Mouse (Mus musculus) liver, postnatal 0 days (tissue): ENCODE results near the gene Ddx17. TPM values are rescaled to one million over a fixed set of nuclear protein-coding genes. Genes with fewer than 3 reads are reported as not detected.

Experiments
- ATAC-seq: fragments of 200-750 bp; cut with Nextera tagmentation; 2 replicates; pipeline ENCODE4 v1.8.0; 2017; ENCODE audit warnings: mild to moderate bottlenecking, moderate library complexity
- DNase-seq: peaks from one replicate; pipeline ENCODE4 v3.0.0-alpha.2; 2016
- H3K27ac ChIP-seq: fragments of 300-500 bp; sonication (generic); 2 replicates; pipeline ENCODE4 v1.5.1; 2014; ENCODE audit warnings: antibody characterized with exemption, moderate library complexity, mild to moderate bottlenecking, low read depth
- H3K27me3 ChIP-seq: fragments of 300-500 bp; sonication (generic); 2 replicates; pipeline ENCODE4 v1.6.1; 2014; ENCODE audit warnings: low read length, control low read depth, mixed read lengths; ENCODE audit not compliant: insufficient read depth
- H3K36me3 ChIP-seq: fragments of 300-500 bp; sonication (generic); replicated peaks from 2 replicates; pipeline ENCODE4 v1.6.1; 2014; ENCODE audit warnings: mild to moderate bottlenecking, control low read depth, low read length, moderate library complexity, mixed read lengths; ENCODE audit not compliant: insufficient read depth
- H3K4me1 ChIP-seq: fragments of 300-500 bp; sonication (generic); 2 replicates; pipeline ENCODE4 v1.6.1; 2014; ENCODE audit warnings: antibody characterized with exemption, mild to moderate bottlenecking, control low read depth; ENCODE audit not compliant: insufficient read depth
- H3K4me2 ChIP-seq: fragments of 300-500 bp; sonication (generic); 2 replicates; pipeline ENCODE4 v1.6.1; 2014; ENCODE audit warnings: low read depth, mild to moderate bottlenecking, low read length, moderate library complexity, mixed read lengths
- H3K4me3 ChIP-seq: fragments of 300-500 bp; sonication (generic); 2 replicates; pipeline ENCODE4 v1.5.1; 2014; ENCODE audit warnings: low read depth, low read length
- H3K9ac ChIP-seq: fragments of 300-500 bp; sonication (generic); replicated peaks from 2 replicates; pipeline ENCODE4 v1.6.1; 2014; ENCODE audit warnings: mild to moderate bottlenecking, moderate library complexity
- H3K9me3 ChIP-seq: fragments of 300-500 bp; sonication (generic); 2 replicates; pipeline ENCODE4 v1.6.1; 2016; ENCODE audit warnings: mild to moderate bottlenecking, control low read depth, low read length, mixed read lengths
- CTCF ChIP-seq: sonication (generic); IDR thresholded peaks from 2 replicates; pipeline ENCODE4 v1.5.1; 2016; ENCODE audit warnings: antibody characterized with exemption, low read depth
- EP300 ChIP-seq: IDR thresholded peaks from 2 replicates; pipeline ENCODE4 v1.6.1; 2016; ENCODE audit warnings: antibody characterized with exemption, low read depth, mild to moderate bottlenecking
- WGBS: fragments of 180-500 bp; shearing (Covaris S2); extraction: QIAGEN DNeasy Blood & Tissue Kit; methylation state at CpG from one replicate; pipeline ENCODE4 v1.1.7; 2014; ENCODE audit not compliant: insufficient replicate concordance; 5-methylcytosine and 5-hydroxymethylcytosine counted together
- microRNA-seq: library from miRNA; unstranded; fragments of <30 nt; microRNA quantifications from one replicate; pipeline ENCODE4, GENCODE M21; 2016
- polyA plus RNA-seq: library from polyadenylated mRNA; unstranded; fragments of >200 nt; fragmentation: Nextera tagmentation; extraction: Ambion mirVana; gene quantifications from 2 replicates; pipeline ENCODE4 v1.2.1, GENCODE M21; 2015

Gene Ddx17
- polyA plus RNA-seq, 1 experiment from 2014 or later = 9.3 TPM

GRCm38 (mm10) chr15:79481181-79481688 lies 65.3 kb downstream of the Ddx17 start:
- TF ChIP-seq EP300 = no peak
- TF ChIP-seq CTCF = no peak
- Histone ChIP-seq H3K27ac (no peak overlapping the region), H3K9me3 (no peaks in the 10 kb centered on the region), H3K9ac (no peak overlapping the region), H3K4me1 (no peaks in the 10 kb centered on the region), H3K36me3 (no peaks in the 10 kb centered on the region), H3K4me3 (no peak overlapping the region), H3K27me3 (peaks cover 22% of the 10 kb centered on the region), H3K4me2 (no peak overlapping the region)
- 17% methylated on average over 15 of the region's 15 CpGs for WGBS
- no peak for ATAC-seq
- no peak for DNase-seq

Small RNA genes lying within 50 kb of the gene (microRNA-seq; reads per million reads assigned to microRNA genes)
- gene Gm27903 = not detected

Other genes with a start within 250 kb of the Ddx17 start
- 18.5 and 18.8 TPM in 2 replicates for gene Pla2g6, start 218.4 kb downstream of the Ddx17 start, polyA plus RNA-seq
- gene Maff, start 200.1 kb downstream of the Ddx17 start, polyA plus RNA-seq = 0.94 and 1.1 TPM in 2 replicates
- gene Tmem184b, start 143.2 kb downstream of the Ddx17 start, polyA plus RNA-seq = 6.6 and 8.4 TPM in 2 replicates
- gene Csnk1e, start 91.2 kb downstream of the Ddx17 start, polyA plus RNA-seq = 7.5 and 8.9 TPM in 2 replicates
- not detected in 2 replicates for gene Kcnj4, start 41.5 kb downstream of the Ddx17 start, polyA plus RNA-seq
- gene Kdelr3, start 30.3 kb downstream of the Ddx17 start, polyA plus RNA-seq = 3.4 and 3.5 TPM in 2 replicates
- 0.15 and 0.25 TPM in 2 replicates for gene Dmc1, start 58.4 kb upstream of the Ddx17 start, polyA plus RNA-seq
- gene Fam227a, start 112.2 kb upstream of the Ddx17 start, polyA plus RNA-seq = 0.13 and 0.18 TPM in 2 replicates
- 8.5 and 8.8 TPM in 2 replicates for gene Cby1, start 112.5 kb upstream of the Ddx17 start, polyA plus RNA-seq
- gene Tomm22, start 124.1 kb upstream of the Ddx17 start, polyA plus RNA-seq = 123 and 126 TPM in 2 replicates
- gene Josd1, start 141.2 kb upstream of the Ddx17 start, polyA plus RNA-seq = 13.3 and 13.9 TPM in 2 replicates
- 14.8 and 16.8 TPM in 2 replicates for gene Gtpbp1, start 144.1 kb upstream of the Ddx17 start, polyA plus RNA-seq
- 3.3 and 4.2 TPM in 2 replicates for gene Sun2, start 195.8 kb upstream of the Ddx17 start, polyA plus RNA-seq
- gene Dnal4, start 231.1 kb upstream of the Ddx17 start, polyA plus RNA-seq = 9.7 and 10.2 TPM in 2 replicates